17 mouse cellular contexts compared by ENCODE assay signal in the genomic region with DNA sequence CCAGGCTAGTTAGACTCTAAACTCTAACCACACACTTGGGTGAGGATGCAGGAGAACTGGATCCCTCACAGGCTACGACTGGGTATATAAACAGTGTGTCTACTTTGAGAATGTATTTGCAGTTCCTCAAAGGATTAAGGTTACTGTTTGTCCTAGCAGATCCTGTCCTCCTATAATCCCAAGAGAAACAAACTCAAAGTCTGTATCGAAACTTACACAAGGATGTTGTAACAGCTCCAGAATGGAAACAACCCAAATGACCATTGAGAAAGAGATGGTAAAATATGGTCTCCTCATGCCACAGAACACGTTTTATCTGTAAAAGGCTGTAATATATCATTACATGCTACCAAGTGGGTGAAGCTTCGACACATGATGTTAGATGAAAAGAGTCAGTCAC. TPM values are rescaled to one million over a fixed set of nuclear protein-coding genes. Genes with fewer than 3 reads are reported as not detected.
"Had no signal": no experiment of that assay in that cellular context is flagged by ENCODE, and none has a peak within 500 bp of the region (broad histone marks: within the 10 kb centered on the region; RNA-seq: fewer than 3 reads in every experiment).

No protein-coding gene starts in this region.

- H3K4me3 ChIP-seq: liver, embryonic 13.5 days; neural tube, embryonic 12.5 days; neural tube, embryonic 15.5 days had no signal

- DNase-seq: kidney, adult 18-20 months; kidney, adult 9 months; kidney, postnatal 14 days; left cerebral cortex, postnatal 4 days; liver, embryonic 13.5 days; lung, adult 2 months; midbrain, embryonic 14.5 days; right cerebral cortex, adult 18-20 months; right cerebral cortex, postnatal 14 days; right cerebral cortex, postnatal 4 days; thymus, adult 2 months; thymus, postnatal 14 days; thymus, postnatal 4 days had no signal

- H3K4me1 ChIP-seq: liver, embryonic 13.5 days; neural tube, embryonic 12.5 days had no signal

- H3K27ac ChIP-seq: liver, embryonic 13.5 days; neural tube, embryonic 12.5 days; neural tube, embryonic 15.5 days; stomach, postnatal 0 days had no signal

RNA-seq across cellular contexts. Expression of gene Pmp22, which starts 39.0 kb away (rescaled TPM):
- total RNA-seq: megakaryocyte-erythroid progenitor cell, adult 5-6 weeks had no signal
